Mouse (Mus musculus) thymus, postnatal 14 days (tissue): ENCODE measurements at regions not wholly inside any gene's neighbourhood (a gene's known extent, or its start where the extent isn't known, plus 50 kb on each side); places are given as distances from the start of the nearest gene placed in this dataset.
A peak's percentile ranks its signal among the peaks of the same experiment; 100 is the strongest.

ENCODE experiments used
- DNase-seq: peaks from one replicate; pipeline ENCODE4 v3.0.0; 2021

DNA sequence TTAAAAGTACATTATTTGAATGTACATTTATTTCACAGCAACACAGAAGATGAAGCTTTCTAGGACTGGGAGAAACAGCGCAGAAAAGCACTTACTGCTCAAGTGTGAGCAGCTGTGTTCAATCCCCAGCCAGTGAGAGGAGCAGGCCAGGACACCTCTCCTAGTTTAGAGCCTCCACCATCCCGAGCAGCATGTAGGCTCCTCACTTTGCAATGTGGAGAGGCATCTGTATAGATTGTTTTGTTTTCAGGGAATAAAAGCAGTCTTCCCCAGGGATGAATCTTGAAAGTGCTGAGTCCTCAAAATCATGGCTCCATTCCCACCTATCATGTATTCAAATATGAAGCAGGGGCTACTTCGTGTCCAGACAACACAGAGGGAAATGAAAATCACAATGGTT, 293.1 kb downstream of the Cdh26 start:
- no peak for DNase-seq

DNA sequence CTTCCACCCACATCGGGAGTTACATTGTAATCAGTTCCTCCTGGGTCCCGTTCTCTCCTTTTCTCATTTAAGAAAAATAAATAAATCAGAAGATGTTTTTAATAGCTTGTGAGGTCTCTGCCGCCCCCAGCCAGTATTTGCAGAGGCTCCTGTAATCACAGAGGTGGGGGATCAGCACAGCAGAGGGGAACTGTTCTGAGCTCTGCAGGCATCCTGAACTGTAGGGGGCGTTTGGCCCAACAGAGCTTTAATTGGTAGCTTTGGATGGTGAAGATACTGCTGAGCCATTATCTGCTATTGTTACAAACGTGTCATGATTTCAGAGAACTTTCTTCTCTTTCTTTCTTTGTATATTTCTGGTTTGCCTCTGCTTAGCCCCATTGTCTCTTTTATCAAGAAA, 293.9 kb downstream of the Cdh26 start:
- no peak for DNase-seq

DNA sequence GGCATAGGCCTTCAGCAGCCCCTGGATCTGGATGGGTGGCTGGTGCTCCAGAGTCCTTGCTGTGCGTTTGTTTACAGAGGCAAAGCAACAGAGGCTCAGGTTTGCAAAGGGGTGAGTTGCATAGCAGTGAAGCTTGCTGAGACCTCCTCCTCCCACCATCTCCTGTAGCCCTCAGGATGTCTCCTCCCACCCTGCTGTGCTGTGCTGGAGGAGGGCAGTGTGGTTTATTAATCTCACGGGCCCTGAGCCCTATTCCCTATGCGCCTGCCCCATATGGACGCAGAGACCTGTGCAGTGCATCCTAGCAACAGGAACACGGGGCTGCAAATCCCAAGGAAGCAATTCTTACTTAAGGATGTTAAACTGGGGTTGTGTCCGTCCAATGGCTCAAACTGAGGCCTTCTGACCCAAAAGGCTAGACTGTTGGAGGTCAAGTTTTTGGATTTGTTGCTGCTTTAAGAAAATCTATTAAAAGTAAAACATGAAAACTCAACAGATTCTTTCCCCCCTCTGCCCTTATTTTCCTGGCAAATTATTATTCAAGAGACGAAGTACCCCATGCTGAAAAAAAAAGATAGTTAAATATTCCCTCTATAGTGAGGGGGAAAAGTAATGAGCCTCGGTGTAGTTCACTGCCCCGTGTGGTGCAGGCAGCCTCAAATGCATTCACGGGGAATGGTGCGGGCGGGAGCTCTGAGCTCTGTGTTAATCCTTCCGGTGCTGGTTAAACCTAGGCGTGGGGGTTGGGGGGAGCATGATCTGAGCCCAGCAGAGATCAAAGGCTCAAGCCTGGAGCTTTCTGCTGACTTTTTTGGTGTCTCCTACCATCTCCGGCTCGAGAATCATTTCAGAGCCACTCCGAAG, 297.8 kb downstream of the Cdh26 start:
- DNase-seq: peak; percentile 73

DNA sequence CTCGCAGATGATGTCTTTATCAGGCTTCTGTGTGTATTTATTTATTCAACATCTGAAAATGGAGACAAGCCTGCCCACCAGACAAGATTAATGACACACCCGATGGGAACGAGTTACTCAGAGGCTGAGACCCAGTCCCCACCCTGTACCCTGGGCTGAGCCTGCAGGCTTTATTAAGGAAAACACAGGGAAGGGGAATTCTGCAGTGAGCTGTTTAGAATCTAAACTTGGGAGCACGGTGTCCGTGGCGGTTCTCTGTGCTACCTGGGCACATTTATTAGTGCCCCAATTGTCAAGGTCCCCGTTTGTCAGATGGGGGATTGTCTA, 298.4 kb downstream of the Cdh26 start:
- no peak for DNase-seq

DNA sequence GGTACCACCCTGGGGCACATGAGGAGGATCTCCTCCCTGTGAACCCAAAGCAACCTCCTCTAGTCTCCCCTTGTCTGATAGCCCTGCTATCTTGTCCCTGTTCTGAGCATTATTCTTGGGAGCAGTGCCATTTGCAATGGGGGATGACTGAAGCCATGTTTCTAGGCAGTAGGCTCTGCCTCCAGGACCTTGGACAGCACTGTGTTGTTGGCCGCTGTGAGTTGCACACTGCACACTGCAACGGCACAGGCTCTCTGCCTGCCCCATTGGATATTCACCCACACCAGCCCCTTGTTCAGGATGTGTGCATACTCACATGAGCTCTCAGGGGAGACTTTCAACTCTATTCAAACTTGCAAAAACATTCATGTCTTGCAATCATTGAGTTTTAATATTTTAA, 304.8 kb downstream of the Cdh26 start:
- peak; percentile 12 for DNase-seq

DNA sequence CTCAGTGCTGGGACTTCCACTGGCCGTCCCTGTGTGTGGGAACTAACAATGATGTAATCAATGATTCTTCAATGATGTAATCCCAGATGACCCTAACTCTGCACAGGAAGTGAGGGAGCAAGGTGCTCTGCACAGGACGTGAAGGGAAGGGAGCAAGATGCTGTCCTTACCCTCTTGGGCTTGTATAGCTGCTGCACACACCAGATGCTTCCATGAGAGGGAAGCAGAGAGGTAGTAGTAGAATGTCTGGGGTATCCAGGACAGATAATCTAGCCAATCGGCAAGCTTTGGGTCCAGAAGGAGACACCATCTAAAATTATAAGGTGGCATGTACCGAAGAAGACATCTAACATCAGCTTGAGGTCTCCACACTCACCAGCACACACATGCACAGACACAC, 314.3 kb downstream of the Cdh26 start:
- no peak for DNase-seq

DNA sequence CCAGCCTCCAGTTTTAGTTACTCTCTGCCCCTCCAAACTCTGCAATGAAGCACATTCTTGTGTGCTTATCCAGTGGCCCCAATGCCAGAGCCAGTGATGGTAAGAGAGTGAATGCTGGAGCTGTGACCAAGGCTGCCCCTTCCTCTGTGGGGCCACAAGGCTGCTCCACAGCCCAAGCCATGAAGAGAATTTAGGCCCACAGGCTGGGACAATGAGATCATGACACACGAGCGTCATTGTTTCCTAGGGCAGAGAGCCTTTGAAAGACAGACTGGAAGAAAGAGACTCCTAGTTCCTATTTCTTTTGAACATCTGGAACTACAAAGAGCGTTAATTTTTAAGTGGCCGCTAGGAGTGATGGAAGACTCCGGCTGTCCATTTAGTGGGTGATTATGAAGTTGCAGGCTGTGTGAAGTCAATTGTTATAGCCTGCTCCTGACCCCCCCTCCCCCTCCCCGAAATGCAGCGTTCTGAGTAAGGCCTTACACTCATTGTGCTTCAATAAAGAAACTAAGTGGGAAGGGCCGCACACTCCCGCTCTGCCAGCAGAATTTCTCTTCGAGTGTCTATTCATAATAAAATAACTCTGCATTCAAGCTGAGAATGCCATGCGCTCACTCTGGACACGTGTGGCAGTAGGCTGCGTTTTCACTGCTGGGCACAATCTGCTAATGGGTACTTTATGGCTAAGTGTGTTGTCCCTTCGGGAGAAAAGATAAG, 315.1 kb downstream of the Cdh26 start:
- DNase-seq: no peak

DNA sequence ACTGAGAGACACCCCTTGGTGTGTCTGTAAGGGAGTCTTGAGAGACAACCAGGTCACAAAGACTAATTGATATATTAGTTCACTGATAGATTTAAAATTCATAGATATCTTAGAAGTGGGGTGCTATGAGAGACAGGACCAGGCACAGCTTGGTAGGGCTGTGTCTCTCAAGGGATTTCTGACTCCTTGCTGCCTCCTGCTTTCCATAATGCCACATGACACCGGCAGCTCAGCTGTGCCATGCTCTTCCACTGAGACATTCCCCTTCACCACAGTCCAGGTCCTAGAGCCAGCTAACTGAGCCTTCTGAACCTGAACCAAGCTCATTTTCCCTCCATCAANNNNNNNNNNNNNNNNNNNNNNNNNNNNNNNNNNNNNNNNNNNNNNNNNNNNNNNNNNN, 320.9 kb downstream of the Cdh26 start:
- no peak for DNase-seq

DNA sequence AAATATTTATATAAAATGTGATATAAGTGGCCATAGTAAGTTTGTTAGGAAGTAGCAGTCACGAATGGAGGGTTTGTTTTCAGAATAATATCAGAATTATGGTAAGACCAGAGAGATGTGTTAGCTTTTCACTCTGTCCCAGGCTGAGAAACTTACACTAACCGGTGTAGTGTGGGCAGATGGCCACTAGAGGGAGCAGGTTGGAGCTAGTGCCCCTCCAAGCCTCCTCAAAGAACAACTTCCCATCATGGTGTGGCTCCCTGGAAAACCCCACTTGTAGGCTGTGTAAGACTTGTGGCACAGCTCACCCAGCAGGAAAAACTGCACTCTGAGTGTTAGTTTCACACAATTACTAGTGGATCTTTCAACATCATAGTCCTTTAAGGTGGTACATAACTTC, 328.0 kb downstream of the Cdh26 start:
- peak; percentile 56 for DNase-seq

DNA sequence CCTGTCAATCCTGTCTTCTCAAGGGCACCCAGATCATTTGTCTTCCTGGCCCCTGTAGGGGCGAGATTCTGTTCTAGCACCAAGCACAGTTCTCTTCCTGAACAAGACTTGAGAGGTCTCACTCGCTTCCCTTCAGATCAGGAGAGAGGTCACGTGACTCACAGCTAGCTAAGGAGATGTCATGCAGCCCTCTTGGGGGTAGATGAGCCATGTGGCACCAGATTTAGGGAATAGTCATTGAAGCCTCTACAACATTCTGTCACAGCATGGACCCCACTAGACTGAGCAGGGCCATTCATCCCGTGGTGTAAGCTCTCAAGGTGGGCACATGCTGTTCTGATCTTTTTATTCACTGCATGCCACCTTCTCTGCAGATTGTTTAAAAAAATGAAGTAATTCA, 338.2 kb downstream of the Cdh26 start:
- no peak for DNase-seq

DNA sequence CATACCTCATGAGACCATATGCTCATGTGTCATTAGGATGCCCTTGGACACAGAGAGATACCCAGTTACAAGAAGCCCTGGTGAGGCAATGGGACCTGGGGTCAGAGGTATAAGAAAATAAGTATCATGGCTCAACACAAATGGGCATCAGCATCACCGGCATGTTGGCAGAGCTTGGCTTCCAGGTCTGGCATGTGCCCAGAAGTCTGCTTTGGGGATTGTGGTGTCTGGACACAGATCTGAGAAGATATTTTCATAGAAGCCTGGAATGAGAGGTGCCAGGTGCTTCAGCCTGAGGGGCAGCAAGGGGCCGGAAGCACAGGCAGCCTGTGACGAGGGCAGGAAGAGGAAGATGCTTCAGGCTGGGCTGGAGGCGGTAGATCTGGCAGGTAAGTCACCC, 338.7 kb downstream of the Cdh26 start:
- no peak for DNase-seq

DNA sequence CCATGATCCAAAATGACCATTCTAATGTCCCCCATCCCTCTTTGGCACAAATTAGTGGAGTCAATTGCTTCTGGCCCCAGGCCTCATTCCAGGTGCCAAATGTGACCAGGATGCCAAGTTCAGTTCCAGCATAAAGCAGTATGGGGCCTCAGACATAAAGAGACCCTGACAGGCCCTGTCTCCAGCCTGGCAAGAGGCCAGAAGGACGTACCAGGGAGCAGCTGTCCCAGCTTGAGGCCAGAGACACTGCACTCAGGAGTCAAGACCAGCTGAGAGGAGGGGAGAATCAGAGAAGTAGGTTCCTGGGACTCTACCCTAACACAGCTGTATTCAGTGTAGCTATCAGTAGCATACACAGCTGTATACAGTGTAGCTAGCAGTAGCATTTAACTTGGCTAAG, 341.1 kb downstream of the Cdh26 start:
- no peak for DNase-seq

DNA sequence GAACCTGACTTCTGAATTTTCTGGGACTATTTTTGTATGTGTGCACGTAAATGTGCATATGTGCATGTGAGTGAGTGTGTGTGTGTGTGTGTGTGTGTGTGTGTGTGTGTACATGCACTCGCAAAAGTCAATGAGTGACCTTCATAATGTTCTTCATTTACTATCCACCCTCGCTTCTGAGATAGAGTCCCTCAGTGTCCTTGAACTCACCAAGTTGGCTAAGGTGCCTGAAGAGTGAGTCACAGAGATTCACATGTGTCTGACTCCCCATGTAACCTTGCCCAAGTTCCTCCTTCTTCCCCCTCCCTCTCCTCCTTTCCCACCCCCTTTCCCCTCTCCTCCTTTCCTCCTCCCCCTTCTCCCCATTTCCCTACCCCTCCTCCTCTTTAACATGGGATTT, 341.6 kb downstream of the Cdh26 start:
- DNase-seq: no peak

DNA sequence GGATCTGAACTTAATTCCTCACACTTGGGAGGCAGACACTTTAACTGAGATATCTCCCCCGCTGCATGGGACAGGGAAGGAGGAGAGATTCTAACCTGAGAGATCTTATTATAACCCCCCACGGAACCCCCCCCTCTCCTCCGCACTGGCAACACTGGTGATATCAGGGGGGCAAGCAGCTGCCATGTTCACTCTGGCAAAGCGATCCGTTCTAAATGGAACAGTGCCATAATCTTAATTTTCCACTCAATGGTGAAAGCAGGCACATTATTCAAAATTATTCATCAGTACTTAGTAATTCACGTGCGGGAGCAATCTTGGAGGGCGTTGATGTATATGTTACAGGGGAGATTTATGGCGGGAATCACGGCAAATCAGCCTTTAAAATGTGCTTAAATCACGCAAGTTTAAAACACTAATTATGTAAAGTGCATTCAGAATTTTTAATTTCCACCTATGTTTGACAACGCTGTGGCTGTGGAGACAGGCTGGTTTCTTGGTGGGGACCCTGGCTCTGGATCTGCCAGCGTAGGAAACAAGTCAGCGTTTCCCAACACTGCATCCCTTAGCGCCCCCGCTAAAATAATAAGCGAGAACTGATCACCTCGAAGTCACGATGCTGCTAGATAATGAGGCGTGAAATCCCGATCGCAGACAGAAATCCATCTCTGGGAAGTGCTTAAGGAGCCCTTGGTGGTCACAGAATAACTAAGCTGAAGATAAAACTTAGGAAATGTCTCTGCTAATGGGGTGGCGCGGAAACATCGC, 354.7 kb downstream of the Cdh26 start:
- DNase-seq: no peak

DNA sequence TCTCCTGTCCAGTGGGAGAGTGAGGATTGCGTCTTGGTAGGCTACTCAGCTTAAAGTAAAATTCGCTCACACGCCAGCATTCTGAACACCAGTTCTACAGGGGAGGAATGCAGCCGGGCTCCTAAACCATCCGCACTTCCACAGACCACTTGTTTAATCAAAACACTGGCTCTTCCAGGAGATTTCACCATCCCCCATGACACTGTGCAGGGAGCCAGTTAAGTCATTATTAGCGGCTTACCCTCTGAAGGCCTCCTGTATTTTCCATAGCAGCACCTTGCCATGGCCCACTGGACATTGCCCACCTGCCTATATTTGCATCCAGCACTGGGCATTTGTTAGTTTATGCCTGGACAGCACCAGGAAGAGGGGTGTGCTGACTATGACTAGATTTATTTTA, 355.5 kb downstream of the Cdh26 start:
- no peak for DNase-seq

DNA sequence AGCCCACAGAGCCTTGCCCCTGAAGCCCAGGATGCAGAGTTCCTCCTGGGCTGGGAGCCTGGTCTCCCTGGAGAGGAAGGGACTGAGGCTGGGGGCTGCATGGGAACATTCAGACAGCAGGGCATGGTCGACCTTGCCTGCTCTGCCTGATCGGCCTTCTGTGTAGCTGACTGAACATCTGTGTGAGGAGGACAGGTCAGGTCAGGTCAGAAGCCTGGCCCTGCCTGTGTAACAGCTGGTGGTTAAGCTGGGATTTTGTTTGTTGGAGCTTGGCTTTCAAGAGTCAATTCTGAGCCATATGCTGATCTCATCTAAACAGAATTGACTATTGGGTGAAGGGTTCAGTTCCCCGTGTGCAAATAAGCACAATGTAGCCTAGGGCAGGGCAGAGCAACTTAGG, 365.5 kb downstream of the Cdh26 start:
- DNase-seq: no peak

DNA sequence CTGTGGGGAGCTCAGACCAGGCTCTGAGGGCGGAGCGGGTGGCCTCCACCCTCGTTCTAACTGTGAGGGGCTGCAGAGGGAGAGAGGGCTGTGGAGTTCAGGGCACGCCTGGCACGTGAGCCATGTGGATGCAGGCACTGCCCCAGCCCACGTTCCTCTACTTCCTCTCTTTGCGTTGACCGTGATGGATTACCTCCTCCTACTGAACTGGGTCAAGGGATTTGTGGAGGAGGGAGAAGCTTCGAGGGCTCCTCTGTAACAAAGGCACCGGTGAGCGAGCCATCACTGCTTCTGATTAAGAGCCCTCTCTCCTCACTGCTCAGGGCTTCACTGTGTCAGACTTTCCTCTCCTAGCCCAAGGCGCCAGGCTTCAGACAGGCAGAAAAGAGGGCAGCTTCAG, 371.1 kb downstream of the Cdh26 start:
- DNase-seq: no peak

DNA sequence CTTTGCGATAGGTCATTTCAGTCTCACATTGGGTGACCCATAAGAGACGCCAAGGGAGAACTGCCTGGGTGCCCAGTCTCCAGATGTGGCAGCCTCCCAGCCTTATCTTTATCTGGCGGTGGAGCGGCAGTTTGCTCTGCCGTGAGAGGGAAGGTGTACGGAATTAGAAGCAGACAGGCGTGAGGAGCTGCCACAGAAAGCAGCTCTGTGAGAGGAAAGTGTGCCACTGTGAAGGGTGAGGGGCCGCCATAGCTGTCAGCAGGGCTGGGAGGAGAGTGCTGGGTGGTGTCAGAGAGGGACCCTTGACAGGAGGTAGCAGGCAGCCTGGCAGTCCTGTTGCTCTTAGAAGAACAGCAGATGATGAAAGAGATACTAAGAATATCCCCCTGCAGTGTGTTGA, 375.0 kb downstream of the Cdh26 start:
- DNase-seq: no peak

DNA sequence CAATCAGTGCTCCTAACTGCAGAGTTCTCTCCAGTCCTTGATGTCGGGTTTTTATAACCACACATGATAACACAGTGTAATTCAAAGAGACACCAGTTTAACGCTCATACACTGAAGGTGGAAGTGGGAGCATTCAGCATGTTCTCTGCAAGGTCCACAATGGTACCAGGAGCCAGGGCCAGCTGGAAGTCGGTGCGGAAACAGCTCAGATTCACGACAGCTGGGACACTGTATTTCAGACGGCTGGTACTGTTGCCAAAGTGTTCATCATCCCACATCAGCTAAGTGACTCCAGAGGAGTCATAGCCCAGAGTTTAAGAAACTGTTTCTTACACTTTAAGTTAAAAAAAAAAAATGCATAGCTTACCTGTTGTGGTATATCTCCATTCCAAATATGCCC, 391.2 kb downstream of the Cdh26 start:
- no peak for DNase-seq

DNA sequence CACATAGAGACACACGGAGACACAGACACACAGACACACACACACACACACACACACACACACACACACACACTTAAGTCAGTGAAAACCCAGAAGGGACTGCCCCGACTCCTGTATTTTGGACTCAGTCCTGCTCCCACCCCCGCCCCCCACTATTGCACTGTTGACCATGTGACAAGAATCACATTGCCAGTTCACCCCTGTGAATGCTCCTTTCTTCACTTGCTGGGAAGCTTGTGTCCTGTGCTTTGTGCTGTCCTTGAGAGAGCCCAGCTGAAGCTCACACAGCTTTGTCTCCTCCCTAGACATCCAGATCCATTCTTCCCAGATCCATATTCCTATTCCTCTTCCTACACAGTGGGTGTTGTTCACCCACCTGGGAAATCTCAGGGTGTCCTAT, 400.0 kb downstream of the Cdh26 start:
- DNase-seq: no peak

DNA sequence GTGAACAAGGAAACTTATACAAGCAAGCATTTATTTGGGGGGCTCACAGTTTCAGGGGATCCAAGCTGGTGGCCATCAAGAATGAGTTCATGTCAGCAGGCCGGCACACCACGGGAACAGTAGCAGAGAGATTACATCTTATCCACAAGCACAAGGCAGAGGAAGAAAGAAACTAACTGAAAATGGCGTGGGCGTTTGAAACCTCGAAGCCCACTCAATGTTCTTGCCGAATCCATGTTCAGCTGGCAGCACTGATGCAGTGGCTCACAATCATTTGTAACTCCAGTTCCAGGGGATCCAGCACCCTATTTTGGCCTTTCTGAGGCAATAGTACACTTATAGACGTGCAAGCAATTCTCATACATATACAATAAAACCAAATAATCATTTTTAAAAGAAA, 404.7 kb downstream of the Cdh26 start:
- DNase-seq: no peak

DNA sequence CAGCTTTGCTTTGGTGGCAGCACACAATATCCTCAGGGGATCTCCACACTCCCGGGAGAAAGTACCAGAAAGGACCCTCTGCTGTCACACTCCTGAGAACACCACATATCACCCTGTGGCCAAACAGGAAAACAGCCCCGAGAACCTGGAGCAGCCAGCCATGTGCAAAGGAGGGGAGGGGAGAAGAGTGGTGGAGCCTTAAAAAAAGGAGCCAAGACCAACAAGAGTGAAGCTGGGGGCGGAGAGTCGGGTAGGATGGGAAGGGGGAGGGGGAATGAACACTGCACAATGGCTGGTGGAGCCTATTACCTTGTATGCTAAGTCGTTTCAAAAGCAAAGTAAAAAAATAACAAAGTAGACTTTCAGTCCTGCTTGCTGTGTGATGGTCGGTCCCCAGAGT, 408.2 kb downstream of the Cdh26 start:
- no peak for DNase-seq

DNA sequence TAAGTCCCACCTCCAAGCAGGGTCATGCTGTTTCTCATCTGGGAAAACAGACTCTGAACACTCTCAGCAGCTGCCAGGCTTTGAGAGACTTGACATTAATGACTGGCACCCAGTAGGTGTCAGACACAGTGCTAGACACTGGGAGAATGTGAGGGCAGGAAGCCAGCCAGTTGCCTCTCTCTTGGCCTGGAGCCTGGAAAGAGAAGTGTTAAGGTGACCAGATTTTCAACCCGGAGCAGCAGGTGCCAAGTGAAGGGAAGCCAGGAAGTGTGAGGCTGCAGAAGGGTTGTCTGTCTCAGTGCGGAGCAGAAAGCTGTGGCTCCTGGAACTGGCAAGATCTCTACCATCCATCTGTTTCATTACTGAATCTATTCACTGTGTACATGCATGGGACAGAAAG, 410.6 kb downstream of the Cdh26 start:
- DNase-seq: no peak

DNA sequence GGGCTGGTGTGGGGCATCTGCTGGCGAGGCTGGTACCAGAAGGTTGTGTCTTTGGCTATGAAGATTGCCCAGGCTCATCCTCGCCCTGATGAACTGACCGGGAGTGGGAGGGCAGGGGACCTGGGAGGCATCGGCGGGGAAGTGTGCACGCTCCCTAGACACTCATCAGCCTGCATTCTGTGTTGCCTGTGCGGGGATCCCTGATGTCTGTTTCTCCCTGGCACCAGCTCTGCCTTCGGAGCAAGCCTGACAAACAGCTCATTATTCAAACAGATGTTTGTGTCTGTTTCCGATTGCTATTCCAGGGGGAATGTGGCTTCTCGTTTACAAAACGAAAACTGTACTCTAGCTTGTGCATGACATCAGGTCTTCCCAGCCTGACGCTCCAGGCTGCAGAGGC, 412.3 kb downstream of the Cdh26 start:
- DNase-seq: no peak
